Comparison of ENCODE assay signal across 11 mouse cellular contexts in genomic region chr10:86702312-86702920, GRCm38 (mm10). TPM values are rescaled to one million over a fixed set of nuclear protein-coding genes. Genes with fewer than 3 reads are reported as not detected.
A peak's percentile ranks its signal among the peaks of the same experiment; 100 is the strongest.
DNase-seq lines count a peak whose midpoint lies in the region; ATAC-seq and TF ChIP-seq lines count a peak whose summit lies in the region.
"Had no signal": no experiment of that assay in that cellular context is flagged by ENCODE, and none has a peak within 500 bp of the region (broad histone marks: within the 10 kb centered on the region; RNA-seq: fewer than 3 reads in every experiment).

No protein-coding gene starts in this region.

- no peak for TF ChIP-seq POLR2A in brain, embryonic 14.5 days (IDR thresholded peaks at IDR 0.05; ENCODE audit: borderline replicate concordance, extremely low read depth, insufficient read depth, insufficient read length, poor library complexity, severe bottlenecking)

- H3K4me1 ChIP-seq in kidney, embryonic 15.5 days: peaks cover 55% of the 10 kb centered on the region
- peaks cover 55% of the 10 kb centered on the region for H3K4me1 ChIP-seq in limb, embryonic 13.5 days

- H3K36me3 ChIP-seq in kidney, embryonic 15.5 days: peaks cover 63% of the 10 kb centered on the region
- H3K36me3 ChIP-seq in limb, embryonic 13.5 days: peaks cover 62% of the 10 kb centered on the region

- peak overlapping the region; percentile 78 for H3K4me2 ChIP-seq in kidney, embryonic 15.5 days
- H3K4me2 ChIP-seq in limb, embryonic 13.5 days (replicated peaks): peak overlapping the region; percentile 93

- no peaks in the 10 kb centered on the region for H3K9me3 ChIP-seq in kidney, embryonic 15.5 days (replicated peaks)
- no peaks in the 10 kb centered on the region for H3K9me3 ChIP-seq in limb, embryonic 13.5 days

- DNase-seq in cerebellum, postnatal 14 days: peak; percentile 65 to 71
- no peak for DNase-seq in cerebellum, adult 9-10 months
- no peak for DNase-seq in kidney, postnatal 36 days
- peak; percentile 46 for DNase-seq in brain, embryonic 14.5 days (ENCODE audit: low read depth)
- DNase-seq in thymus, postnatal 0 days (ENCODE audit: low spot score): no peak
- no peak for DNase-seq in urinary bladder, postnatal 4 days (ENCODE audit: low spot score in 2 of 2)
- DNase-seq: cerebellum, adult 9-11 months; lung, adult 18-20 months; thymus, adult 18-20 months had no signal

- TF ChIP-seq CTCF in brain, embryonic 14.5 days (IDR thresholded peaks at IDR 0.05; ENCODE audit: borderline replicate concordance, extremely low read depth, insufficient read depth, insufficient read length): no peak

- H3K27ac ChIP-seq in kidney, embryonic 15.5 days: no peak overlapping the region
- no peak overlapping the region for H3K27ac ChIP-seq in limb, embryonic 13.5 days

- no peak for ATAC-seq in kidney, embryonic 15.5 days (replicated peaks; ENCODE audit: low FRiP score)
- ATAC-seq in limb, embryonic 13.5 days (ENCODE audit: low FRiP score, low read depth): no peak

- 41% methylated on average over 4 of the region's 4 CpGs for WGBS in kidney, embryonic 15.5 days
- 39% methylated on average over 4 of the region's 4 CpGs for WGBS in limb, embryonic 13.5 days

- peak overlapping the region; percentile 80 for H3K4me3 ChIP-seq in kidney, embryonic 15.5 days (replicated peaks)
- H3K4me3 ChIP-seq in limb, embryonic 13.5 days: peak overlapping the region; percentile 90

- H3K27me3 ChIP-seq in kidney, embryonic 15.5 days: no peaks in the 10 kb centered on the region
- H3K27me3 ChIP-seq in limb, embryonic 13.5 days: no peaks in the 10 kb centered on the region

- H3K9ac ChIP-seq in kidney, embryonic 15.5 days: no peak overlapping the region; the same call in 1 of the 2 replicates
- peak overlapping the region; percentile 96; the same call in 1 of the 2 replicates for H3K9ac ChIP-seq in limb, embryonic 13.5 days

RNA-seq across cellular contexts. Expression of gene Hsp90b1, which starts 2.9 kb away (rescaled TPM):
- 733 and 775 TPM in 2 replicates for polyA plus RNA-seq in kidney, embryonic 15.5 days (2015; fragmentation: Nextera tagmentation; extraction: Ambion mirVana)
- 138 and 180 TPM in 2 replicates for polyA plus RNA-seq in brain, embryonic 14.5 days (2012; rRNA removed)
- polyA plus RNA-seq in limb, embryonic 13.5 days (2015; fragmentation: Nextera tagmentation; extraction: Ambion mirVana): 634 and 696 TPM in 2 replicates
- 239 and 324 TPM in 2 replicates for polyA plus RNA-seq in thymus, postnatal 0 days (2015; fragmentation: Nextera tagmentation; extraction: Ambion mirVana)

RNA-seq across cellular contexts. Expression of gene Ttc41, which starts 3.2 kb away (rescaled TPM):
- 1.4 and 1.6 TPM in 2 replicates for polyA plus RNA-seq in kidney, embryonic 15.5 days (2015; fragmentation: Nextera tagmentation; extraction: Ambion mirVana)
- polyA plus RNA-seq in brain, embryonic 14.5 days (2012; rRNA removed): 2.7 and 2.9 TPM in 2 replicates
- polyA plus RNA-seq in limb, embryonic 13.5 days (2015; fragmentation: Nextera tagmentation; extraction: Ambion mirVana): 1.7 and 2.2 TPM in 2 replicates
- 1.7 and 2.1 TPM in 2 replicates for polyA plus RNA-seq in thymus, postnatal 0 days (2015; fragmentation: Nextera tagmentation; extraction: Ambion mirVana)

Comparison
In these comparisons a context has a peak if more than half of its experiments do, and no peak if none do; other contexts are left out.
1. DNase-seq: peak in cerebellum, postnatal 14 days (2 of 2) and brain, embryonic 14.5 days (single experiment); none in cerebellum, adult 9-10 months (single experiment), kidney, postnatal 36 days (0 of 2), thymus, postnatal 0 days (single experiment) and urinary bladder, postnatal 4 days (0 of 2).